Mouse (Mus musculus) brain, embryonic 18.5 days (tissue): ENCODE results near the gene Thsd4.
"Not testable (repeated sequence)": the region's sequence is repeated elsewhere in the genome, so short reads cannot be mapped to it uniquely, and the experiment has no call there.

ENCODE experiments used
- DNase-seq: peaks from one replicate; pipeline ENCODE4 v3.0.0-alpha.2; 2012; ENCODE audit warnings: low read depth, low spot score

Thsd4 gene

GRCm38 (mm10) chr9:59947271-59947670, 574.6 kb downstream of the Thsd4 start:
- no peak for DNase-seq

- DNase-seq = no peak
These were observed 576.6 kb downstream of the Thsd4 start for GRCm38 (mm10) chr9:59945241-59945640.

GRCm38 (mm10) chr9:59943826-59944225, 578.0 kb downstream of the Thsd4 start:
- no peak for DNase-seq

DNA sequence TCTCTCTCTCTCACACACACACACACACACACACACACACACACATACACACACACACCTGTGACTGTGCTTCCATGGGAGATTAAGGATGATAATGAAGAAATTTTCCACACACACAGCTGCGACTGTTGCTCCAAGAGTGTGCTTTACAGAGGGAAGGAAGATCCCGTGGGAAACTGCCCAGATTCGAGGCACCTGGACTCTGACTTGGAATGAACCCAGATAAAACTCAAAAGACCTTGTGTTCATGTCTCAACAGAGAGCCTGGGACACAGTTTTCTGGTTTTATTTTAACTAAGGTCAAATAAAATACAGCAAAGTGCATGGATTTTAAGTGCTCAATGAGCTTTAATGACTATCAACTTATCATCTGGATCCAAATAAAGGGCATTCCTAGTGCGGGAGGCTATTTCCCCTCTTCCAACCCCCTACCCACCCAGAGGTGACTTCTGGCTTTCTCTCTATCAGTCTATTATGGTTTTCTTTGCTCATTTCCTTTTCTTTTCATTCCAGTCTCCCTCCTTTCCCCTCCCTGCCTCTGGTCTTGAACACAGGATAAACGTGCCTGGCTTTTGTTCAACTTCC, 579.3 kb downstream of the Thsd4 start:
- DNase-seq = no peak

GRCm38 (mm10) chr9:59941885-59942350, 579.9 kb downstream of the Thsd4 start:
- no peak for DNase-seq

DNA sequence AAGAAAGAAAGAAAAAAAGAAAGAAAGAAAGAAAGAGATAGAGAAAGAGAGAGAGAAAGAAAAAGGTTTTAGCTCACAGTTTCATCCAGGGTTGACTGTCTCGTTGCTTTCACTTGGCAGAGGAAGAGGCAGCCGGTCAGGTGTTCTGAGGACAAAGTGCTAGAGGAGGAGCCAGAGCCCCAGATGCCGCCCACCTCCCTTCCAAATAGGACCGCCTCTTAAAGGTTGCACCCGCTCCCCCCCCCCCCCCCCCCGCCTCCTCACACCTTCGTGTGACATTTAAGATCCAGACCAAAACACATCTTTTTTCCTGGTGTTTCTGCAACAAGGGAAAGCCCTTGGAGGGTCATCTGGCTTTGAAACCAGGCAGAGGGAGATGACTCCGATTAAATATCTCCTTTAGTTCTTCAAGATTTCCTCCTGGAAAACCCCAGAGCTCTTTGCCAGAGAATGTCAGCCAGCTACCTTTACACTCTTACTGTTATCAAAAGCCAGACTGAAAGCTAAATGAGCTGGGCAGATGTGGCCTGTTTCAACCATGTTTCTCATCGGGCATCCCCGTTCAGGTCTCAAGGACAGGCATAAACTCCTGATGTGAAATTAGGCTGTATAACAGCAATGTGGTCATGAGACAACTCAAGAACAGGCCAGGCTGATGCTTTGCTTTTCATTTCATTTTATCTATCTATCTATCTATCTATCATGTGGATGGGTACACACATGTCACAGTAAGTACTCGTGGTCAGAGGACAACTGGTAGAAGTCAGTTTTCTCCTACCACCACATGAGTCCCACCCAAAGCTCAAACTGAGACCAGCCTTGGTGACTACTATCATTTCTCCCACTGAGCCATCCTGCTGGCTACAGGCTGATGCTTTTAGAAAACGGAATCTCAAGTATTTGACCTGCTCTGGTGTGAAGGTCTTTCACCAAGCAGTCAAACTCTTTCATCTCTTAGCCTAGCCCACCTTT, 580.6 kb downstream of the Thsd4 start:
- DNase-seq = no peak

DNA sequence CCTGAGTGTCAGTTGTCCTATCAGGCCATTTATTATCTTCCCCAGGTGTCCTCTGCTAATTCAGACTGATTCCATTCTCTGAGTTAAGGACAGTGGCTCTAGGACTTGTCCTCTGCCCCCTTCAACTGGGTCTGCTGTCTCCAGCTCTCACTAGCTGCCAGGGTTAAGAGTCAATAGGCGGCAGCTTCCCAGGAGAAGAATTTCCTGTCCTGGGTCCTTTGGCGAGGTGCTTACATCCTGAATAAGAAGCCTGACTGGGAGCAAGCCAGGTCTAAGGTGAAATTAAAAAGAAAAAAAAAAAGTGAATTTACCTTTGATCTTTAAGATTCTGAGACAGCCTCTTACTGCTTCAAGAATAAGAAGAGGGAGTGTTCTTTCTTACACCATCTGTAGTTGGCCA, 582.2 kb downstream of the Thsd4 start:
- DNase-seq = no peak

- no peak for DNase-seq
These were observed 583.3 kb downstream of the Thsd4 start for GRCm38 (mm10) chr9:59938529-59938928.

- DNase-seq = not testable (repeated sequence)
These were observed 586.0 kb downstream of the Thsd4 start for GRCm38 (mm10) chr9:59935866-59936265.

DNA sequence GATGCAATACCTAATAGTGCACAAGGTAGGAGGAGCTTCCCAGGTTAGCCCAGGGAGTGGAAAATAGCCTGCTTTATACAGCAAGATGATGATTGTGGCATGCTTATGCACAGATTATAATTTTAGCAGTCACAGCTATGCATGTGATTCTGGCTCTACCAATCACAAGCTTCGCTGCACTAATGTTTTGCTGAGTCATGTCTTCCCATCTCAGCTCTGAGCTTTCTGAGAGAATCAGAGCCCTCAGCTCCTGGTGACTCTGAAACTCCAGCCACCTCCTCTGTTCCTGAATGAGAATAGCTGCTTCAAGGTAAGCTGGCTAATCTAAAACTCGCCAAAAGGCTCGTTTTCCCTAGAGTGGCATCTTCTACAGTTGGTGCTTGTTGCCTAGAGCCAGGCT, 591.6 kb downstream of the Thsd4 start:
- no peak for DNase-seq
